Mouse (Mus musculus) spleen, adult 18-20 months (tissue): ENCODE measurements around the gene Pim2.
A peak's percentile ranks its signal among the peaks of the same experiment; 100 is the strongest.

Source experiments
- DNase-seq, 2 experiments: peaks; one replicate each; pipeline ENCODE4 v3.0.0; 2022; ENCODE audit warnings: mixed read lengths in 2 of 2

Pim2 gene

DNA sequence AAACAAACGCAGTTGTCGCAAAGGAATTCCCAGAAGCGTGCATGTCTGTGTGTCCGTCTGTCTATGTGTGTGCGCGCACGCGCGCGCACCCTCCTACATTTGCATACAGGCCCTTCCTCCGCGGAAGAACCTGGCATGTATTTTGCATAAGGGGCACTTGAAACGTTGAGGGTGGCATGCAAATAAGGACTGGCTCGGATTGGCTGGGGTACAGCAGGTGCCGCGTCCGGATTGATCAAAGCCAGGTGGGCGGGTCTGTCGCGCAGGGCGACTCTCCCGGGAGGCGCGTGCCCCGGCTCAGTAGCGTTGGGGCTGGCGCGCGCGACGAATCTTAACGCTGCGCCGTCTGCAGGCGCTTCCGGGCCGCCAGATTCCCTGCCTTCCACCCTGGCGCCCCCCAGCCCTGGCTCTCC is at the start of gene Pim2:
Gene Pim2 (plus strand): TSS at position 256 of the 413 bp plus-strand sequence.
- peak; percentile 76 to 81 for DNase-seq

DNA sequence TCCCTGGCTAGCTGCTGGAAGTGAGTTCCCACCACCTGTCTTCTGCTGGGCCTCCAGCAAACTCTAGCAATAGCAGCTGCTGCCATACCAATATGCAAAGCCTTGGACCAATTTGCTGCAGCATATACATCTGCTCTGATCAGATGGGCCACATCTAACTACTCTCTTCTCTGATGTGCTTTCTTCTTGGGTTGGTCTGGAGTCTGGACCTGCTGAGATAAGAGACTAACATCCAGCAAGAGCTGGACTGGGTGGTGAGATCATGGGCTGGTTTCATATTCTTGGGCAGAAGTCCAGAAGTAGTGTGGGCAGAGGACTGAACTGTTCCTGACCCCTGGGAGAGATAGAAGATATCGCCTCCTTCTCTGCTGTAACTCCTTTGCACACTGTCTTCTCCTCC is 40.9 kb upstream of the Pim2 start:
- DNase-seq = no peak

GRCm38 (mm10) chrX:7840842-7841162 is 37.3 kb upstream of the Pim2 start:
- DNase-seq = no peak

- DNase-seq = peak; percentile 89 to 93
Measured at GRCm38 (mm10) chrX:7841163-7842162, 36.6 kb upstream of the Pim2 start, which contains the start of gene Otud5. Gene Otud5 (plus strand): TSS chrX:7841364.

DNA sequence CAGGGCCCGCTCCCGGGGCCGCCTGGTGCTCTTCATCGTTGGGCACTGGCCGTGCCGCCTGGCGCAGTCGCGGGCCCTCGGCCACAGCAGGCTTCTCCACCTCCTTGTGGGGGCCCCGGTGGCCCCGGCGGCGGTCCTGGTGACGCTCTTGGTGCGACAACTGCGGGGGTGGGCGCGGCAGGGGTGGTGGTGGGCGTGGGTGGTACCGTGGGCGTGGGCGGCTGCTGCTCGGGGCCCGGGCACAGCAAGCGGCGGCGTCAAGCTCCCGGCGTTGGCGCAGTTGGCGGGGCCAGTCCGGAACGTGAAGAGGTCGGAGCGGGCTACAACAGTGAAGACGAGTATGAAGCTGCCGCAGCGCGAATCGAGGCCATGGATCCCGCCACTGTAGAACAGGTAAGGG is 35.7 kb upstream of the Pim2 start:
- DNase-seq = peak in 1 of 2 experiments; percentile 27

DNA sequence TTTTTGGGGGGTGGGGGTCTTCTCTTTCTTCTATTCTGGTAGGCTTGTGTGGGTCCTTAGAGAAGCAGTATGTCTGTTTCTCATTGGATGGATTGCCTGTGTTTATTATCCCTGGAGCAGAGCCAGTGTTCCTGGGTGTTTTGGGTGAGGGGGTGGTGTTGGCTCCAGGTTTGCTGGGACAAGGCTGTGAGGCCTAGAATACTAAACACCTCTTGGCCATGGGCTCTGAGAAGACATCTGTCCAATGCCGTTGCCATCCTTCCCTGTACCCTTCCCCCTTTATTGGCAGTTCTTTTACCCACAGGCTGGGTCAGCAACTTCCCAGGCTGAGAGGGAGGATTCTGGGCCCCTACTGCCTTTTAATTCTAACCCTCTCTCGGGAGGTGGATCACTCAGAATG is 30.2 kb upstream of the Pim2 start:
- no peak for DNase-seq

GRCm38 (mm10) chrX:7854578-7854977 is 23.5 kb upstream of the Pim2 start:
- peak; percentile 33 to 46 for DNase-seq

DNA sequence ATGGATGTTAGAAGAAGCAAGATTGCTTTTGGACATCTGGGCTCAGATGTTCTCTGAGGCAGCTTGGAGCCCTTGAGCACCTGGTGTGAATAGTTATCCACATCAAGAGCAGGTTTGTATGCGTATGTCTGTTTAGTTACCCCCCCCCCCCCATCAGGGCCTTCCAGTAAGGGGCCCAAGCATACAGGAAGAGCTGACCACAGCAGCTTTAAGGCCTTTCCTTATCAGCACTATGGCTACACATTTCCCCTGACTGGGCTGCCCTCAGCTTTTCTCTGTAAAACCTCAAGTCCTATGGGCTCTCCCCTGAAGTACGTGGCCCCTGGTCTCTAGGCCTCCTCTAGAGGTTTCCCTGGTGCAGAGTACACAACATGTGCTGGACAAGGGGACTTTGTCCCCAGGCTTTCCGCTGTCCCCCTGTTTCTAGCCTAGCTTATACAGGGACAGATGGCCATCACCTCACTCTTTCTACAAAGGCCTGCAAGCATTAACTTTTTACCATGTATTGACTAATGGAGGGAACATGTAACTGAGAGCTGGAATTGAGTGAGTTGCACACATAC is 18.8 kb upstream of the Pim2 start:
- no peak for DNase-seq

DNA sequence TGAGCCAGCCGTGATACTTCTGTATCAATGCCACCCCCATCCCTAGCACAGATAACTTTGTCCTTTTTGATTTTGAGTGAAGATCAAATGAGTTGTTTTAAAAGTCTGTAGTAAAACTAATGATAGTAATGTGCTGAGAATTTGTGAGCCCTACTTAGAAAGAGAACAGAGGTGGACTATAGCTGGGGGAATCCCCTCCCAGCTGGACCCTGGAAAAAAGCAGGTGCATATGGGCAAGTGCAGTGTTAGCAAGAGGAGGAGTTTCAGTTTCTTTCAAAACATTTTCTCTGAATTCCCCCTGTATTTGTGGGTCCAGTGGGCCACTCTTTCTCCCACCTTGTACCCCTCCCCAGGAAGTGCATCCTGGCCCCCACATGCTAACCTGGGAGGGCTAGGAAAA is 14.9 kb upstream of the Pim2 start:
- DNase-seq = no peak

GRCm38 (mm10) chrX:7864551-7864950 is 13.5 kb upstream of the Pim2 start:
- DNase-seq = no peak

GRCm38 (mm10) chrX:7865343-7865742 is 12.7 kb upstream of the Pim2 start:
- DNase-seq = no peak

- no peak for DNase-seq
Measured at GRCm38 (mm10) chrX:7865786-7866185, 12.3 kb upstream of the Pim2 start.

DNA sequence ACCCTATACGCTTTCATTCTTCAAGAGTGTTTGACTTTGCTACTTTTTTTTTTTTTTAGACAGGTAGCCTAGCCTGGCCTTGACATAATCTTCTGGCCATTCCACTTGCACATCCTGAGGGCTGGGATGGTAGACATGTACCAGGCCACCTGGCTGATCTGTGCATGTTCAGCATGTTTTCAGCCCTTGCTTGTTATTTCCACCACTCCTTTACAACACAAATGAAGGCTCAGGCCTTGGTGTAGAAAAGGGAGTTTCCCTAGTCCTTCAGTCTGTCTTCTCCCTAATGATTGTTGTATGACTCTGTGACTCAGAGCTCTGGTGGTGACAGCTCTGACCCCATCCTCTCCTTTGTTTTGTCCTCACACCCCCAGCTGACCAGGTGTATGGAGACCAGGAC is 10.9 kb upstream of the Pim2 start:
- no peak for DNase-seq

- DNase-seq = no peak
Measured at GRCm38 (mm10) chrX:7868506-7868905, 9.6 kb upstream of the Pim2 start.

DNA sequence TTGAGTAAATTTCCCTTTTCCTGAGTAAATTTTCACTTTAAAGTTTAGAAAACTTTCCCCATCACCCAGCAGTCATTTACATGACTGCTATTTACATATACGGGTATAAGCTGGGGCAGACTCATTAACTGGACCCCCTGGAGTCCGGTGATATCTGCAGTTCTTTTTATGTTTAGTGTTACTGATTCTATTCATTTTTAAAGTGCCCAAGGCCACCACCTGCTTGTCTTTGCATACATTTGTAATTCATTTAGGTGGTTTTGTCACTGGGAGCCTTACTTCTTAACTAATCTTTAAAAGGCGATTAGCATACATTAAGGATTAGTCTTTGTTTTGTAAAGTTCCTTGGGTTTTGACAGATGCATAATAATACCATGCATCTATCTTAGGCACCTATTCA is 8.2 kb upstream of the Pim2 start:
- DNase-seq = no peak

- peak in 1 of 2 experiments; percentile 25 for DNase-seq
Measured at GRCm38 (mm10) chrX:7878495-7878894, 433 bp downstream of the Pim2 start.

DNA sequence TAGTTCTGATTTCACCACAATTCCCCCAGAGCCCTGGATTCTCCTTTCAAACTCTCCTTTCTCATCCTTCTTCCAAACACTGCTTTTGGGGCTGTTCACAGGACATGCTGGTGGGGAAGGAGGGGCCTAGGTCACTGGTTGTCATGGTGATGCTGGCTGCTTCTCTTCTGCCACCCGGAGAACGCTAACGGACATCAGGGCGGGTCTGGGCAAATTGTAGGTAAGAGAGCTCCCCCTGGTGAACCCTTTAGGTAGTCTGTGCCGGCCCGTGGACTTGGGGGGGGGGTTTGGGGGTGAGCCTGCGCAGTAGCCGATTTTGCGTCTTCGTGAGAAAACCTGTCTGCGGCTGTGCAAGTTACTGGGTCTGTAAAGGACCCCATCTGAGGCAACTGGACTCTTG is 1.8 kb downstream of the Pim2 start:
- peak; percentile 51 to 60 for DNase-seq

DNA sequence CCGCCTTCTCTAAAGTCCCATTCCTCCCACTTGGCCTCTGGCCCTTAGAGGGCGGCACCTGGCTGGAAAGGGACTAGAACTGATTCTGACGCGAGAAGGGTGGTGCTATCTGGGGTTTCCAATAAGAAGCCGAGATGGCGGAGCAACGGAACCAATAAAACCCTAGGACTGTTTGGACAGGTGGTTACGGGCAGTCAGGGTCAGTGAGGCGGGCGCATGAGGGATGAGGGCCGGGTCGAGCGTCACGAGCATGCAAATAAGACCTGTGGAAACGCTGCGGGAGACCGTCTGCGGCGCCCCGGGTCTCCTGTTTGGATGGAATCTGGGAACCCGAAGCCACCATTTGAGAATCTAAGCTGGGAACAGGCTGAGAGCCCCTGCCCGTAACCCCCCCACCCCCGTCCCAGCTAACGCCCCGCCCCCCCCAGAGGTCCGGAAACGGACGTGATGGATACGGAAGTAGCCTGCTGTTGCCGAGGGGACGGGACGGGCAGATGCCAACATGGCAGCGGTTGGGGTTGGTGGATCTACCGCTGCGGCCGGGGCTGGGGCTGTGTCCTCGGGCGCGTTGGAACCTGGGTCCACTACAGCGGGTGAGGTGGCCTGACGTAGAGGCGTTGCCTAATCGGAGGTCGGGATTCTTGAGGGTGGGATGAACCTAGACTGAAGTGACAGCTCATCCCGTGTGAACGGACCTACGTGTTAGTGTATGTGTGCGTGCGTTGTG is 5.9 kb downstream of the Pim2 start, which contains the start of gene Slc35a2:
Gene Slc35a2 (plus strand): TSS at position 188 of the 727 bp plus-strand sequence.
- peak; percentile 57 to 68 for DNase-seq

GRCm38 (mm10) chrX:7898211-7898610 is 20.1 kb downstream of the Pim2 start:
- DNase-seq = peak; percentile 17 to 20

- peak; percentile 74 to 78 for DNase-seq
Measured at GRCm38 (mm10) chrX:7898880-7899874, 21.1 kb downstream of the Pim2 start, which contains the start of the genes Pqbp1 and Timm17b. Gene Pqbp1 (minus strand): TSS chrX:7899269. Gene Timm17b (plus strand): TSS chrX:7899357.

DNA sequence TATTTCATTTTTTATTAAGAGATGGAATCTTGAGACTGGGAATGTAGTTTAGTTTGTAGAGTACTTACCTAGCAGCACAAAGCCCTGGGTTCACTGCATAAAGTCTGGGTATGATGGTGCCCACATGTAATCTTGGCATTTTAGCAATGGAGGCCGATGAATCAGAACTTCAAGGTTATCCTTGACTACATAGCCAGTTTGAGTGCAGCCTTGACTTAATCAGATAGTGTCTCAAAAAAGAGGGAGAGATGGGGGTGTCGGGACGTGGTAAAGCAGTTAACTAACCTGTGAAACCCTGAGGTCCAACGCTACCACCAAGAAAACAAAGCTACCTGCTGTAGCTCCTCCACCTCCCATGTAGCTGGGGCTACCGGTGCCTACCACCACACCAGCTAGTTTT is 26.4 kb downstream of the Pim2 start:
- no peak for DNase-seq

GRCm38 (mm10) chrX:7907735-7908134 is 29.7 kb downstream of the Pim2 start, which contains the start of gene Gm10491:
Gene Gm10491 (minus strand): TSS chrX:7907835.
- DNase-seq = no peak
